Comparison of ENCODE assay signal across 19 mouse cellular contexts in the genomic region with DNA sequence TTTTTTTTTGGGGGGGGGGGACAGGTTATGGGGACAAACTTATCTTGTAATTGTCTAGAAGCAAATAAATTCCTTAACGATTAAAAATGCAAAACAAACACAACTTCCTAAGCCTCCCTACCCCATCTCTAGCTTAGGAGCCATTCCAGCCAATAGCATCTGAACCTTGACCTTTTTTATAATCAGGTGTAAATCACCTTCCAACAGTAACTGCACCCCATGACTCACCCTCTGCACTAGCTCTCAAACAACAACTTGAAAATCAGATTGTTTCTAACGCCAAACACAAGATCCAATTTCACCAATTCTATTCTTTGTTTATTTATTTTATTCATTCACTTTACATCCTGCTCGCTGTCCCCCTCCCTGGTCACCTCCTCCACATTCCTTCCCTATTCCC. TPM values are rescaled to one million over a fixed set of nuclear protein-coding genes. Genes with fewer than 3 reads are reported as not detected.
DNase-seq lines count a peak whose midpoint lies in the region; ATAC-seq and TF ChIP-seq lines count a peak whose summit lies in the region.
"Had no signal": no experiment of that assay in that cellular context is flagged by ENCODE, and none has a peak within 500 bp of the region (broad histone marks: within the 10 kb centered on the region; RNA-seq: fewer than 3 reads in every experiment).

No protein-coding gene starts in this region.

- H3K27ac ChIP-seq in kidney, embryonic 14.5 days (ENCODE audit: low read depth, low read length): no peak overlapping the region
- no peak overlapping the region for H3K27ac ChIP-seq in liver, adult 2 months (replicated peaks; ENCODE audit: insufficient read depth, low read depth, low read length)
- H3K27ac ChIP-seq in intestine, embryonic 15.5 days: peak overlapping the region; percentile 79
- no peak overlapping the region for H3K27ac ChIP-seq in stomach, postnatal 0 days (replicated peaks)
- H3K27ac ChIP-seq in layer of hippocampus, adult 2 months: no peak overlapping the region
- H3K27ac ChIP-seq: embryonic facial prominence, embryonic 12.5 days; heart, adult 2 months; hindbrain, embryonic 10.5 days had no signal

- DNase-seq in kidney, postnatal 10 days: no peak
- peak; percentile 55 for DNase-seq in liver, adult 2 months (ENCODE audit: extremely low read depth, low read depth, low spot score)
- DNase-seq in liver: no peak
- no peak for DNase-seq in stomach, postnatal 0 days (ENCODE audit: low spot score)
- no peak for DNase-seq in layer of hippocampus, adult 2 months (ENCODE audit: low spot score in 2 of 2)
- DNase-seq: adrenal gland, postnatal 14 days; cerebellum, adult 11-12 months; cerebellum, adult 9-10 months; gastrocnemius, postnatal 10 days; heart, adult 2 months had no signal

- H3K9me3 ChIP-seq in kidney, embryonic 14.5 days (ENCODE audit: control insufficient read depth, low read length): no peaks in the 10 kb centered on the region
- no peaks in the 10 kb centered on the region for H3K9me3 ChIP-seq in intestine, embryonic 15.5 days
- no peaks in the 10 kb centered on the region for H3K9me3 ChIP-seq in stomach, postnatal 0 days (ENCODE audit: control insufficient read depth, low read length)
- H3K9me3 ChIP-seq: embryonic facial prominence, embryonic 12.5 days; heart, embryonic 15.5 days; hindbrain, embryonic 10.5 days had no signal

- H3K4me3 ChIP-seq in kidney, embryonic 14.5 days (ENCODE audit: low read length): no peak overlapping the region
- no peak overlapping the region for H3K4me3 ChIP-seq in liver, adult 2 months (ENCODE audit: insufficient read depth, low read depth, low read length)
- no peak overlapping the region for H3K4me3 ChIP-seq in intestine, embryonic 15.5 days (replicated peaks)
- no peak overlapping the region for H3K4me3 ChIP-seq in stomach, postnatal 0 days (ENCODE audit: low read depth, low read length)
- no peak overlapping the region for H3K4me3 ChIP-seq in layer of hippocampus, adult 2 months
- H3K4me3 ChIP-seq: embryonic facial prominence, embryonic 12.5 days; heart, adult 2 months; heart, embryonic 15.5 days; hindbrain, embryonic 10.5 days had no signal

- no peak for TF ChIP-seq EP300 in stomach, postnatal 0 days (optimal IDR thresholded peaks at IDR 0.05)

- H3K36me3 ChIP-seq in kidney, embryonic 14.5 days (ENCODE audit: control insufficient read depth, insufficient read depth, low read length): peaks cover under 1% of the 10 kb centered on the region; the same call in 1 of the 2 replicates
- 0 out of 2 replicates have a peak, but pooled peaks cover 2% of the 10 kb centered on the region for H3K36me3 ChIP-seq in liver, adult 2 months (ENCODE audit: control insufficient read depth, insufficient read depth, low read length)
- no peaks in the 10 kb centered on the region for H3K36me3 ChIP-seq in intestine, embryonic 15.5 days
- H3K36me3 ChIP-seq in stomach, postnatal 0 days (ENCODE audit: control insufficient read depth, insufficient read depth, low read length): no peaks in the 10 kb centered on the region
- H3K36me3 ChIP-seq: heart, embryonic 15.5 days had no signal

- no peak overlapping the region for H3K4me2 ChIP-seq in kidney, embryonic 14.5 days (replicated peaks; ENCODE audit: low read depth, low read length)
- H3K4me2 ChIP-seq in intestine, embryonic 15.5 days (replicated peaks): peak overlapping the region; percentile 39; the same call in 1 of the 2 replicates
- no peak overlapping the region for H3K4me2 ChIP-seq in stomach, postnatal 0 days (replicated peaks; ENCODE audit: low read depth)
- H3K4me2 ChIP-seq: embryonic facial prominence, embryonic 12.5 days; heart, embryonic 11.5 days; heart, embryonic 15.5 days had no signal

- no peak for TF ChIP-seq CTCF in liver, adult 2 months (IDR thresholded peaks at IDR 0.05; ENCODE audit: low read depth, low read length)
- no peak for TF ChIP-seq CTCF in stomach, postnatal 0 days (IDR thresholded peaks at IDR 0.05; ENCODE audit: low read depth)
- TF ChIP-seq CTCF in layer of hippocampus, adult 2 months (conservative IDR thresholded peaks at IDR 0.05): no peak

- no peak for TF ChIP-seq POLR2A in liver, adult 2 months (IDR thresholded peaks at IDR 0.05; ENCODE audit: extremely low read depth, insufficient read depth, low read length)

- H3K79me2 ChIP-seq in liver, adult 2 months (ENCODE audit: control insufficient read depth, insufficient read depth, low read length): peaks cover 22% of the 10 kb centered on the region

- peak; percentile 55; the same call in 1 of the 2 replicates for ATAC-seq in kidney, embryonic 14.5 days (ENCODE audit: low FRiP score, low TSS enrichment)
- peak; percentile 90 for ATAC-seq in intestine, embryonic 15.5 days
- ATAC-seq in stomach, postnatal 0 days (ENCODE audit: low FRiP score, low TSS enrichment): peak; percentile 35; the same call in 1 of the 2 replicates
- ATAC-seq: activated CD4-positive, CD25-positive, alpha-beta regulatory T cell, adult 4 months; Patski had no signal

- 18% methylated on average over 3 of the region's 3 CpGs for WGBS in kidney, embryonic 14.5 days
- 27% methylated on average over 3 of the region's 3 CpGs for WGBS in liver, adult 2 months
- 16% methylated on average over 3 of the region's 3 CpGs for WGBS in intestine, embryonic 15.5 days
- WGBS in stomach, postnatal 0 days: 27% methylated on average over 3 of the region's 3 CpGs

- peaks cover 31% of the 10 kb centered on the region for H3K4me1 ChIP-seq in kidney, embryonic 14.5 days (ENCODE audit: control insufficient read depth, insufficient read depth, low read length)
- H3K4me1 ChIP-seq in liver, adult 2 months (ENCODE audit: control insufficient read depth, insufficient read depth, low read length): peaks cover 18% of the 10 kb centered on the region
- H3K4me1 ChIP-seq in intestine, embryonic 15.5 days (replicated peaks): peaks cover 32% of the 10 kb centered on the region
- peaks cover 8% of the 10 kb centered on the region; the same call in 1 of the 2 replicates for H3K4me1 ChIP-seq in stomach, postnatal 0 days (replicated peaks; ENCODE audit: control insufficient read depth, insufficient read depth)

- no peaks in the 10 kb centered on the region for H3K27me3 ChIP-seq in kidney, embryonic 14.5 days (ENCODE audit: control insufficient read depth, insufficient read depth, low read length)
- H3K27me3 ChIP-seq in liver, adult 2 months (ENCODE audit: control insufficient read depth, insufficient read depth, low read length): no peaks in the 10 kb centered on the region
- H3K27me3 ChIP-seq in intestine, embryonic 15.5 days (replicated peaks): no peaks in the 10 kb centered on the region
- no peaks in the 10 kb centered on the region for H3K27me3 ChIP-seq in stomach, postnatal 0 days (ENCODE audit: control insufficient read depth, insufficient read depth, low read length)
- H3K27me3 ChIP-seq: CH12.LX; embryonic facial prominence, embryonic 12.5 days; heart, embryonic 15.5 days; Patski had no signal

- no peak overlapping the region for H3K9ac ChIP-seq in kidney, embryonic 14.5 days (ENCODE audit: low read depth, low read length)
- H3K9ac ChIP-seq in liver, adult 2 months (ENCODE audit: low read depth, low read length): no peak overlapping the region
- H3K9ac ChIP-seq in intestine, embryonic 15.5 days: no peak overlapping the region
- H3K9ac ChIP-seq in stomach, postnatal 0 days (ENCODE audit: low read length): no peak overlapping the region
- H3K9ac ChIP-seq: embryonic facial prominence, embryonic 12.5 days; heart, embryonic 15.5 days had no signal

RNA-seq across cellular contexts. Expression of a gene that starts 10.1 kb away (rescaled TPM):
- polyA plus RNA-seq in kidney, embryonic 14.5 days (2014; fragmentation: Nextera tagmentation; extraction: Ambion mirVana): 17.7 and 19.7 TPM in 2 replicates
- total RNA-seq in liver, adult 2 months (2014; rRNA removed): 36.0 and 37.5 TPM in 2 replicates
- polyA plus RNA-seq in liver, adult 2 months (2012; rRNA removed): 2.9 and 3.3 TPM in 2 replicates
- 16.4 and 17.7 TPM in 2 replicates for polyA plus RNA-seq in intestine, embryonic 15.5 days (2015; fragmentation: Nextera tagmentation; extraction: Ambion mirVana)
- polyA plus RNA-seq in stomach, postnatal 0 days (2015; fragmentation: Nextera tagmentation; extraction: Ambion mirVana): 6.0 TPM in 2 replicates
- total RNA-seq in layer of hippocampus, adult 2 months (2021): 100 to 1,000 TPM; 194 to 196 TPM

Comparison
In these comparisons a context has a peak if more than half of its experiments do, and no peak if none do; other contexts are left out.
1. ATAC-seq: peak in every context shown above with its lines; median percentile 90 in intestine, embryonic 15.5 days; 55 in kidney, embryonic 14.5 days; 35 in stomach, postnatal 0 days.